Mouse (Mus musculus) CH12.LX (cell line): ENCODE results near the gene Dpagt1. TPM values are rescaled to one million over a fixed set of nuclear protein-coding genes. Genes with fewer than 3 reads are reported as not detected.
"Not testable (repeated sequence)": the region's sequence is repeated elsewhere in the genome, so short reads cannot be mapped to it uniquely, and the experiment has no call there.

Experiments used
- DNase-seq: peaks from one replicate; pipeline ENCODE4 v3.0.0-alpha.2; 2013; ENCODE audit errors: extremely low read depth
- H3K27ac ChIP-seq: 2 replicates; pipeline ENCODE4 v1.5.1; 2012; ENCODE audit warnings: low read depth, mild to moderate bottlenecking, control low read depth, moderate library complexity; ENCODE audit not compliant: insufficient read depth
- H3K27me3 ChIP-seq: replicated peaks from 2 replicates; pipeline ENCODE3; 2012; ENCODE audit warnings: inconsistent platforms
- H3K36me3 ChIP-seq, 2 experiments: replicated peaks in 1 of 2; 2 replicates each; pipeline versions ENCODE3 to v1.6.1; 2012; ENCODE audit warnings: inconsistent platforms in 1 of 2, low read length in 1 of 2, mild to moderate bottlenecking in 1 of 2, mixed read lengths in 1 of 2, moderate library complexity in 1 of 2; ENCODE audit not compliant: control insufficient read depth in 1 of 2, insufficient read depth in 1 of 2
- H3K4me1 ChIP-seq, 2 experiments: 2 replicates each; pipeline ENCODE4 v1.6.1; 2012; ENCODE audit warnings: inconsistent platforms in 1 of 2, moderate library complexity in 1 of 2; ENCODE audit not compliant: insufficient read depth in 2 of 2, control insufficient read depth in 1 of 2
- H3K4me2 ChIP-seq: 2 replicates; pipeline ENCODE4 v1.6.1; 2012; ENCODE audit warnings: low read depth, mild to moderate bottlenecking, control low read depth; ENCODE audit not compliant: poor library complexity, insufficient read depth, severe bottlenecking
- H3K4me3 ChIP-seq, 3 experiments: fragments of 150-350 bp in 1 of 3; sonication (generic) in 1 of 3; replicated peaks in 1 of 3; 2 replicates each; pipeline versions ENCODE3 to v1.5.1; 2011 to 2012; ENCODE audit warnings: low read depth in 2 of 3, low read length in 2 of 3, mild to moderate bottlenecking in 2 of 3, moderate library complexity in 2 of 3, control low read depth in 1 of 3, improper control_type of control experiment in 1 of 3, inconsistent platforms in 1 of 3, mixed read lengths in 1 of 3; ENCODE audit not compliant: poor library complexity in 1 of 3
- H3K79me2 ChIP-seq: replicated peaks from 2 replicates; pipeline ENCODE4 v1.6.1; 2012; ENCODE audit warnings: mild to moderate bottlenecking, moderate library complexity; ENCODE audit not compliant: control insufficient read depth, poor library complexity, insufficient read depth, severe bottlenecking; ENCODE audit errors: extremely low read depth
- H3K9ac ChIP-seq: 2 replicates; pipeline ENCODE4 v1.6.1; 2012; ENCODE audit warnings: low read depth, mild to moderate bottlenecking, control low read depth, moderate library complexity; ENCODE audit not compliant: insufficient read depth
- H3K9me3 ChIP-seq: replicated peaks from 2 replicates; pipeline ENCODE3; 2012; ENCODE audit warnings: low read length, inconsistent platforms, mixed read lengths
- CHD1 ChIP-seq: IDR thresholded peaks from 2 replicates; pipeline ENCODE4 v1.6.1; 2012; ENCODE audit warnings: low read depth, low read length, improper control_type of control experiment, inconsistent platforms
- CHD2 ChIP-seq: IDR thresholded peaks from 2 replicates; pipeline ENCODE4 v1.6.1; 2011; ENCODE audit warnings: low read length, improper control_type of control experiment
- CTCF ChIP-seq, 2 experiments: IDR thresholded peaks in 1 of 2; conservative IDR thresholded peaks in 1 of 2; 2 replicates each; pipeline ENCODE4 v1.5.1; 2011 to 2012; ENCODE audit warnings: low read depth in 2 of 2, low read length in 2 of 2, improper control_type of control experiment in 1 of 2, inconsistent platforms in 1 of 2, mild to moderate bottlenecking in 1 of 2, moderate library complexity in 1 of 2
- E2F4 ChIP-seq: IDR thresholded peaks from 2 replicates; pipeline ENCODE4 v1.6.1; 2011; ENCODE audit warnings: low read depth, low read length, improper control_type of control experiment; ENCODE audit not compliant: insufficient replicate concordance
- GABPA ChIP-seq: IDR thresholded peaks from 2 replicates; pipeline ENCODE4 v1.6.1; 2012; ENCODE audit warnings: low read depth, low read length, improper control_type of control experiment, inconsistent platforms; ENCODE audit not compliant: insufficient replicate concordance
- IRF4 ChIP-seq: IDR thresholded peaks from 2 replicates; pipeline ENCODE4 v1.6.1; 2014; ENCODE audit warnings: low read depth, mild to moderate bottlenecking, inconsistent platforms, low read length, improper control_type of control experiment
- KAT2A ChIP-seq: IDR thresholded peaks from 2 replicates; pipeline ENCODE4 v1.6.1; 2012; ENCODE audit warnings: low read length, improper control_type of control experiment, inconsistent platforms; ENCODE audit not compliant: insufficient replicate concordance
- MAFK ChIP-seq: IDR thresholded peaks from 2 replicates; pipeline ENCODE4 v1.6.1; 2011; ENCODE audit warnings: low read length, improper control_type of control experiment; ENCODE audit not compliant: insufficient replicate concordance
- MAX ChIP-seq: IDR thresholded peaks from 2 replicates; pipeline ENCODE4 v1.6.1; 2011; ENCODE audit warnings: low read length, improper control_type of control experiment
- MEF2A ChIP-seq: IDR thresholded peaks from 2 replicates; pipeline ENCODE4 v1.6.1; 2014; ENCODE audit warnings: low read depth, mild to moderate bottlenecking, inconsistent platforms, low read length, improper control_type of control experiment, borderline replicate concordance
- MYC ChIP-seq: IDR thresholded peaks from 2 replicates; pipeline ENCODE4 v1.6.1; 2011; ENCODE audit warnings: low read depth, mild to moderate bottlenecking, improper control_type of control experiment, low read length
- NELFE ChIP-seq: IDR thresholded peaks from 2 replicates; pipeline ENCODE4 v1.6.1; 2011; ENCODE audit warnings: low read depth, low read length, improper control_type of control experiment
- POLR2AphosphoS2 ChIP-seq: IDR thresholded peaks from 2 replicates; pipeline ENCODE4 v1.6.1; 2011; ENCODE audit warnings: low read depth, low read length, improper control_type of control experiment
- RAD21 ChIP-seq: IDR thresholded peaks from 2 replicates; pipeline ENCODE4 v1.6.1; 2011; ENCODE audit warnings: low read depth, mild to moderate bottlenecking, low read length, improper control_type of control experiment, moderate library complexity
- RCOR1 ChIP-seq: conservative IDR thresholded peaks from 2 replicates; pipeline ENCODE4 v1.6.1; 2012; ENCODE audit warnings: low read depth, mild to moderate bottlenecking, inconsistent platforms, low read length, improper control_type of control experiment
- SIN3A ChIP-seq: IDR thresholded peaks from 2 replicates; pipeline ENCODE4 v1.6.1; 2012; ENCODE audit warnings: low read length, improper control_type of control experiment, inconsistent platforms
- SMC3 ChIP-seq: IDR thresholded peaks from 2 replicates; pipeline ENCODE4 v1.6.1; 2011; ENCODE audit warnings: low read depth, low read length, improper control_type of control experiment
- TCF12 ChIP-seq: IDR thresholded peaks from 2 replicates; pipeline ENCODE4 v1.6.1; 2014; ENCODE audit warnings: low read depth, mild to moderate bottlenecking, inconsistent platforms, low read length, improper control_type of control experiment
- USF1 ChIP-seq: IDR thresholded peaks from 2 replicates; pipeline ENCODE4 v1.6.1; 2014; ENCODE audit warnings: low read depth, mild to moderate bottlenecking, inconsistent platforms, low read length, improper control_type of control experiment
- USF2 ChIP-seq: conservative IDR thresholded peaks from 2 replicates; pipeline ENCODE4 v1.6.1; 2011; ENCODE audit warnings: low read depth, low read length, improper control_type of control experiment
- ZC3H11A ChIP-seq: IDR thresholded peaks from 2 replicates; pipeline ENCODE4 v1.6.1; 2012; ENCODE audit warnings: low read depth, mild to moderate bottlenecking, inconsistent platforms, low read length, improper control_type of control experiment
- ZMIZ1 ChIP-seq: IDR thresholded peaks from 2 replicates; pipeline ENCODE4 v1.6.1; 2012; ENCODE audit warnings: low read depth, mild to moderate bottlenecking, inconsistent platforms, low read length, improper control_type of control experiment
- ZNF384 ChIP-seq: IDR thresholded peaks from 2 replicates; pipeline ENCODE4 v1.6.1; 2012; ENCODE audit warnings: low read depth, low read length, improper control_type of control experiment, inconsistent platforms
- dilution Hi-C: fragments of 300-500 bp; cut with MboI; formaldehyde crosslinking; loops from 2 replicates; pipeline ENCODE4 v1.14.3; 2020; ENCODE audit warnings: low sequenced_read_pairs; ENCODE audit not compliant: extremely low pct_unique_long_range_greater_than_20kb, extremely low pct_ligation_motif_present
- in situ Hi-C: fragments of 300-500 bp; cut with MboI; formaldehyde crosslinking; loops from 3 replicates; pipeline ENCODE4 v1.14.3; 2019; ENCODE audit warnings: low sequenced_read_pairs, low pct_ligation_motif_present, low pct_unique_long_range_greater_than_20kb, mixed read lengths
- polyA plus RNA-seq: library from polyadenylated mRNA; unstranded; fragments of >175 nt; gene quantifications from 2 replicates; pipeline ENCODE4 v1.2.1, GENCODE M21; 2012; ENCODE audit warnings: low read depth; ENCODE audit not compliant: insufficient read length
- total RNA-seq, 2 experiments: library from RNA; depleted of rRNA; stranded (reverse); fragments of 300-350 nt in 1 of 2; fragments of >200 nt in 1 of 2; gene quantifications; 2 replicates each; pipeline ENCODE4 v1.2.3; 2012 to 2014

The Dpagt1 gene
- total and polyA plus RNA-seq, 3 experiments, result 8.5 to 41.7 (median 15.8) TPM

- dilution Hi-C loops, H3K27me3 ChIP-seq, H3K27ac ChIP-seq: not testable (repeated sequence)
- Histone ChIP-seq H3K4me3 (peak overlapping the region in 1 of 3 experiments; percentile 89), H3K4me2 (peak overlapping the region; percentile 47; the same call in 1 of the 2 replicates)
- TF ChIP-seq CTCF (conservative IDR thresholded peaks at IDR 0.05 in 1 of 2, IDR thresholded peaks at IDR 0.05 in 1 of 2; ENCODE audit: low read depth in 2 of 2, low read length in 2 of 2), result 0 out of 4 replicates have a peak, but pooled peaks of 1 of the 2 experiments have one; percentile 9
- TF ChIP-seq, all 38 proteins: peak for 1; not testable (repeated sequence) for 37
- DNase-seq, H3K9ac ChIP-seq, in situ Hi-C loops, H3K9me3 ChIP-seq, H3K79me2 ChIP-seq: not testable (repeated sequence)
- Histone ChIP-seq H3K4me1 (peaks cover 0 to 13% of the 10 kb centered on the region in 2 experiments; a peak in 2 of 4 replicates), H3K36me3 (peaks cover 19 to 26% of the 10 kb centered on the region in 2 experiments)
Observed at GRCm38 (mm10) chr9:44361931-44362330, 36.1 kb downstream of the Dpagt1 start.

DNA sequence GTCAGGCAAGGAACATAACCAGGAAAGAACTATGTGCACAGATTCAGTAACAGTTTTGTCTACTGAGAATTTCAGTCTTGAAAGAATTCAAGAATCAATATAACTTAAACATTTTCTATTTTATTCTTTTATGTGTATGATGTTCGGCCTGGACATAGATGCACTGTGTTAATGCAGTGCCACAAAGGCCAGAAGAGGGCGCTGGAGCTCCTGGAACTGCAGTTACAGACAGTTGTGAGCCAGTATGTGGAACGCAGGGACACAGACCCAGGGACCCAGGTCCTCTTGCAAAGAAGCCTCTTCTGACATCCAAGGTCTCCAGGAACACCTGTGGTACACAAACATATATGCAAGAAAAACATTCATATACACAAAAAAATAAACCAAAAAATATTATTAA lies 38.7 kb downstream of the Dpagt1 start:
- dilution Hi-C loops, result no loop called here
- DNase-seq, result peak; percentile 33
- H3K79me2 ChIP-seq, result peaks cover 9% of the 10 kb centered on the region
- H3K27ac ChIP-seq, result no peak overlapping the region
- no peak overlapping the region for H3K4me2 ChIP-seq
- peaks cover 0 to 13% of the 10 kb centered on the region in 2 experiments; a peak in 2 of 4 replicates for H3K4me1 ChIP-seq
- H3K36me3 ChIP-seq, result peaks cover 3 to 6% of the 10 kb centered on the region in 2 experiments
- TF ChIP-seq RAD21, result peak; percentile 13
- no peak for TF ChIP-seq CHD2
- no peak for TF ChIP-seq MEF2A
- TF ChIP-seq KAT2A, result no peak
- peak in 1 of 2 experiments; percentile 46; a peak in 2 of 4 replicates for TF ChIP-seq CTCF (conservative IDR thresholded peaks at IDR 0.05 in 1 of 2, IDR thresholded peaks at IDR 0.05 in 1 of 2; ENCODE audit: low read depth in 2 of 2, low read length in 2 of 2)
- no peak for TF ChIP-seq MAX
- no peak for TF ChIP-seq CHD1
- no peak for TF ChIP-seq GABPA
- no peak for TF ChIP-seq SMC3
- no peak for TF ChIP-seq SIN3A
- H3K9me3 ChIP-seq, result peaks cover 2% of the 10 kb centered on the region
- in situ Hi-C loops, result no loop called here
- H3K9ac ChIP-seq, result no peak overlapping the region
- H3K4me3 ChIP-seq, result no peak overlapping the region
- H3K27me3 ChIP-seq, result no peaks in the 10 kb centered on the region

DNA sequence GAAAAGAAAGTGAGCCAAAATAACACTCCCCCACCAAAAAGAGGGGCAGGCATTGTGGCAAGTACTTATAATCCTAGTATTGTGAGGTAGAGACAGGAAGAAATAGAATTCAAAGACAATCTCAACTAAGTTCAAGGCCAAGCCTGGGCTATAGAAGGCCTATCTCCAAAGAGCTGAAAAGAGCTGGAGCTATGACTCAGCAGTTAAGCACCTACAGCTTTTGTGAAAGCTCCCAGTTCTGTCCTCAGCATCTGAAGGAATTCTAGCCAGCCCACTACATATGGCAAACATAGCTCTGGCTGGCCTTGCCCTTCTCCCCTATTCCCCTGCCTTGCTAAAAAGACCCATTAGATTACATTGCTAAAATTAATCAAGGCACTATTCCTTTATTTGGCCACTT lies 47.6 kb downstream of the Dpagt1 start:
- dilution Hi-C loops, result no loop called here
- no peak for TF ChIP-seq RCOR1
- TF ChIP-seq ZC3H11A, result no peak
- TF ChIP-seq IRF4, result no peak
- no peak for TF ChIP-seq NELFE
- TF ChIP-seq MEF2A, result no peak
- no peak for TF ChIP-seq USF1
- no peak for TF ChIP-seq E2F4
- TF ChIP-seq CHD1, result no peak
- TF ChIP-seq USF2, result no peak
- no peak for TF ChIP-seq MAFK
- no peak for TF ChIP-seq SMC3
- no peak for TF ChIP-seq ZNF384
- TF ChIP-seq ZMIZ1, result no peak
- TF ChIP-seq SIN3A, result no peak
- no peak for TF ChIP-seq MYC
- TF ChIP-seq POLR2AphosphoS2, result no peak
- no peak for TF ChIP-seq TCF12
- TF ChIP-seq, all 38 proteins: peak for 0
- H3K4me2 ChIP-seq, result no peak overlapping the region
- H3K79me2 ChIP-seq, result peaks cover 2% of the 10 kb centered on the region; the same call in 1 of the 2 replicates
- peaks cover 0 to 16% of the 10 kb centered on the region in 2 experiments; a peak in 2 of 4 replicates for H3K4me1 ChIP-seq
- in situ Hi-C loops, result no loop called here
- no peak overlapping the region for H3K27ac ChIP-seq
- H3K9ac ChIP-seq, result no peak overlapping the region
- H3K9me3 ChIP-seq, result no peaks in the 10 kb centered on the region
- no peak overlapping the region for H3K4me3 ChIP-seq
- no peaks in the 10 kb centered on the region for H3K27me3 ChIP-seq
- DNase-seq, result no peak
- H3K36me3 ChIP-seq, result no peaks in the 10 kb centered on the region
